Mouse (Mus musculus): ENCODE data around the gene Wdr70.

Wdr70 gene

DNA sequence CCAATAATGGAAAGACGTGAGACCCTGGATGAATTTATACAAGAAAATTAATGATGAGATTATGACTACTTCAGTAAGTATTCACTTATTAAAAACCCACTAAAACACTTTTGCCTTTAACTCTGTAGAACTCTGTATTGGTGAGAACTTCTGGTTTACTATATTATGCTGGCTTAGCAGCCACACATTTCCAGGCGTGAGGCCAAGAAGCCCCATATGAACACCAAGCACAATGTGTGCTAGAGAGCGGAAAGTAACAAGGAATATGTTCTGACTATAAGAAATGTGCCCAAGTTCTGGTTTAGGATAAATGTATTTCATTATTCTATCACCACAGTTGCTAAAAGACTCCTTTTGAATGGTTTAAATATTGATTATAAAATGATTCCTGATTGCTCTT is 68.4 kb downstream of the Wdr70 start:
- DNase-seq (ENCODE audit: low spot score): no peak

- no peak for DNase-seq (ENCODE audit: low spot score)
These were observed 71.5 kb downstream of the Wdr70 start for GRCm38 (mm10) chr15:8027503-8027902.

DNA sequence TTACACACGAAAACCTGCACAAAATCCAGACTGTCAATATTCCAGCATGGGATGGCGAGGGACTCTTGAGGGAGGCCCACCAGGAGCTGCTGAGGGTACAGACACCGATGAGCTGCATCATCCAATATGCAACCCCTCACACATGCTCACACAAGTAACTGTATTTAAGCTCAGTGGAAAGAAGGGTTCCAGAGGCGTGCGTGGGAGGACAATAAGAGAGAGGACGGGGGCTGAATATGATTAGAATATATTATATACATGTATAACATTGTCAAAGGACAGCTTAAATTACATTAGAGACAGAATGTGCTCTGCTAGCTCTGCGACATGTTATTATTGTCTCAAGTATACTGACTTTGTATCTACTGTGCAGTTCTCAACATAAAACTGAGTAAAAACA is 87.6 kb downstream of the Wdr70 start:
- no peak for DNase-seq (ENCODE audit: low spot score)

DNA sequence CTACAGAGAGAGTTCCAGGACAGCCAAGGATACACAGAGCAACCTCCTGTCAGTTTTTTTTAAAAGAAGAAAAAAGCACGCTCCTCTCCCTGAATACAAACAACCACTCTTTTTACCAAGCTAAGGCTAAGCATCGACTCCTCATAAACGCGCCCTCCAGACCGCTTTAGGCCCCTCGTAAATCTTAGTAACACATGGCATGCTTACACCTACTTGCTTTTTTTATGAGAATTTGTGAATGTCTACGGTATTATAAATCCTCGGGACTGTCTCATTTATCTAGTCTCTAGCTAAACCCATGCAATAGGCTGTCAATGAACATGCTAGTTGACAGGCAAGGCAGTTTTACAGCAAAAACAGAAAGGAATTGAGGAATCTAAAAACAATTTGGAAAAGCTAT is 91.6 kb downstream of the Wdr70 start:
- no peak for DNase-seq (ENCODE audit: low spot score)

DNA sequence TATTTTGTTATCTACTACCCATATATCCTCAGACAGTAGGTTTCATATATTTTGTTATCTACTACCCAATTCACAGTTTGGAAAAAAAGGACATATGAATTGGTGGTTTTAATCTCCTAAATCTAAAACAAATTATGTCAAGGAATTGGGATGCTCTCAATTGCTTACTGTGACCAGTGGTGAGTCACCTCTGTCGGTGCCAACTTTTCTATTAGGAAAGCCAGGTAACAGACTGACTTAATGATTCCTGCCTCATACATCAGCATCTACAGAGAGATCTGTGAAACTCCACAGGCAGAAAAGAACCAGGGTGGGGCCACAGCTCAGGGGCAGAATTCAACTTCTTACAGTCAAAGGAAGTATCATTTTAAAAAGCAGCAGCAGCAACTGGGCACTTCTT is 93.0 kb downstream of the Wdr70 start:
- no peak for DNase-seq (ENCODE audit: low spot score)

DNA sequence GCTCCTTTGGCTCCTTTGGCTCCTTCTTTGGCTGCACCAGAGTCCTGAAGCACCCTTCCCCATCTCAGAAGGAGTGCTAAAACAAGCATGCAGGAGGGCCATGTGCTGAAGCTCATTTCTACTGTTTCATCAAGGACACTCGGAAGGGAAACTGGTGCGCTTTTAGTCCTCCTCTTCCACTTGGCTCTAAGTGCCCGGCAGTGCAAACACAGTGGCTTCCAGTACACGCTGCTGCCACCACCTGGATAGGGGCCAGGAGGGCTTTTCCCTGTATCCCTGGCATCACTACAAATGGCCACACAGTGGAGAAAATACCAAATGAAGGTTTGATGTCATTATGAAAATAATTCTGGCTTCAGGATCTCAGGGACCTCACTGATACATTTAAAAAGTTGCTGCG is 93.5 kb downstream of the Wdr70 start:
- DNase-seq (ENCODE audit: low spot score): no peak

- DNase-seq (ENCODE audit: low spot score): no peak
These were observed 95.2 kb downstream of the Wdr70 start for GRCm38 (mm10) chr15:8003789-8004188.

- no peak for DNase-seq (ENCODE audit: low spot score)
These were observed 100.0 kb downstream of the Wdr70 start for GRCm38 (mm10) chr15:7998843-7999546.

DNA sequence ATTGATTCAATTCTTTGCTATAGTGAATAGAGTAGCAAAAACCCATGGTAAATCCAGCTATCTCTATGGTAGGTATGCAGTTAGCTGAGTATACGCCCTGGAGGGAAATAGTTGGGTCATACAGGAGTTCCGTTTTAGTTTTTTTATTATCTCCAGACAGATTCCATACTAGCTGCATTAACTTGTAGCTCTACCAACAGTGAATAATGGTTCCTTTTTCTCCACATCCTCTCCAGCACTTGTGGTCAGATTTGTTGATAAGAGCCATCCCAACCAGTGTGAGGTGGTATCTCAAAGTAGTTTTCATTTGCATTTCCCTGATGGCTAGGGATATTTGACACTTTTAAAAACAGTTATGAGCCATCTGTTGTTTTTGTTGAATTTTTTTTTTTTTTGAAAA is 100.9 kb downstream of the Wdr70 start:
- DNase-seq (ENCODE audit: low spot score): no peak

- DNase-seq (ENCODE audit: low spot score): no peak
These were observed 105.3 kb downstream of the Wdr70 start for GRCm38 (mm10) chr15:7993721-7994120.

GRCm38 (mm10) chr15:7990101-7990500 is 108.9 kb downstream of the Wdr70 start:
- no peak for DNase-seq (ENCODE audit: low spot score)

- DNase-seq (ENCODE audit: low spot score): no peak
These were observed 111.6 kb downstream of the Wdr70 start for GRCm38 (mm10) chr15:7987374-7987773.

- DNase-seq (ENCODE audit: low spot score): no peak
These were observed 112.7 kb downstream of the Wdr70 start for GRCm38 (mm10) chr15:7986274-7986673.

DNA sequence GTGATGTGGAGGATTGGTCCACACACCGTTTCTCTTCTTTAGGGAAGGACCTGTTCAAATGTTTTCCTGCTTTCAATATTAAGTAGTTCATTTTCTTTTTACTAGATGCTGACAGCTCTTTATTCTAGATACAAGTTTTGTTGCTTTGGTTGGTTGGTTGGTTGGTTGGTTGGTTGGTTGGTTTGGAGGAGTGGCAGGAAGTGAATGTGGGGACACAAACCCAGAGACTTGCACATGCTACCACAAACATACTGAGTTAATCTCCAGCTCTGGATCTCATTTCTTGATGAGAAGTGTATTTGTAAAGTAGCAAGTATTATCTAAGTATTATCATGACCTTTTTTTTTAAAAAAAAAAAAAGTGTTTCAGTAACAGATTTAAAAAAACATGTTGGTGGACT is 120.4 kb downstream of the Wdr70 start:
- no peak for DNase-seq (ENCODE audit: low spot score)

GRCm38 (mm10) chr15:7976775-7977174 is 122.2 kb downstream of the Wdr70 start:
- DNase-seq (ENCODE audit: low spot score): no peak

DNA sequence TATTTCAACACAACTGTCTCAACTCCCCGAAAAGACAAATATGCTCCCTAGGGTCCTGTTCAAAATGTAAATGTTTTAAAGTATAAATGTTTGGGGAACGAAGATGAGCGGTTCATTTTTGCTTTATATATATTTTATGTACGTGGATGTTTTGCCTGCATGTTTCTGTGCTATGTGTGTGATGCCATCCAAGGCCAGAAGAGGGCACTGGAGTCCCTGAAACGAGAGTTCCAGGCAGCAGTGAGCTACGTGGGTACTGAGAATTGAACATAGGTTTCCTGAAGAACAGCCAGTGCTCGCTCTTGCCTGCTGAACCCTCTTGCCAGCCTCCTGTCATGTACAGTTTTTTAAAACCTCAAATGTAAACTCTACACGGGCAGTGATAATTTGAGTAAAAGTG is 124.6 kb downstream of the Wdr70 start:
- no peak for DNase-seq (ENCODE audit: low spot score)

- no peak for DNase-seq (ENCODE audit: low spot score)
These were observed 126.5 kb downstream of the Wdr70 start for GRCm38 (mm10) chr15:7972528-7972927.

DNA sequence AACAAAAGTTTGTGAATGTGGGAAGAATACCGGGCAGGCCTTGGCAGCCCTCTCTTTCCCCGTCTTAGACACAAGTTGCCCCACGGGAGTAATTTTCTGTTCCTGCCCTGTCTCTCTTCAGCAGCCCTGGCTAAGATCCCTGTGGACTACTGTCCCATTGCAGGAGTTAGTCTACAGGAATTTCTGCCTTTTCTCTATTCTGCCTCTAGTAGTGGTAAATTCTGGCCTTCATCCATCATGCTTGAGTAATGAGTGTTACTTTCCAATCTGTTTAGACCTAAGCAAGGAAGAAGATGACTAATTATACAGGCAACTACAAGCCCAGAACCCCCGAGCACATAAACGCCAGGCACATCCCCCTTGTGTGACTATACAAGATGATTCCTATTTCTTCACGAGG is 136.2 kb downstream of the Wdr70 start:
- no peak for DNase-seq (ENCODE audit: low spot score)

- DNase-seq (ENCODE audit: low spot score): no peak
These were observed 137.5 kb downstream of the Wdr70 start for GRCm38 (mm10) chr15:7961489-7961888.

DNA sequence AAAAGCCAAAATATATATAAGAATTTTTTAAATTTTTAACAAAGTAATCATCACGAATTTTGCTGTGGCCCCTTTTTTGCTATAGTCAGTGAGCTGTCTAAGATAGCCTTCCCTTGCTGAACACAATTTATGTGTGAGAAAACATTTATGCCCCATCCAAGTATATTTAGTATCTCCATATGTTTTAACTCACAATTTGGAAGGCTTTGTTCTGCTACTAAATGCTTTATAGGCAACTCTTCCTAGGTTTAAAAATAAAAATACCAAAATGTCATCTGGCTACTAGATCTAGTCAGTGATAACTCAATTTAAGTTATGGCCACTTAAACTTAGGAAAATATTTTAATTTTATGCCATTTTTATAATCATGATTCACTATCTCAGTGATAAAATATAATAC is 142.1 kb downstream of the Wdr70 start:
- DNase-seq (ENCODE audit: low spot score): no peak

- no peak for DNase-seq (ENCODE audit: low spot score)
These were observed 148.4 kb downstream of the Wdr70 start for GRCm38 (mm10) chr15:7950561-7950960.

- no peak for DNase-seq (ENCODE audit: low spot score)
These were observed 157.3 kb downstream of the Wdr70 start for GRCm38 (mm10) chr15:7941690-7942089.

- DNase-seq (ENCODE audit: low spot score): no peak
These were observed 163.3 kb downstream of the Wdr70 start for GRCm38 (mm10) chr15:7935571-7936165.

DNA sequence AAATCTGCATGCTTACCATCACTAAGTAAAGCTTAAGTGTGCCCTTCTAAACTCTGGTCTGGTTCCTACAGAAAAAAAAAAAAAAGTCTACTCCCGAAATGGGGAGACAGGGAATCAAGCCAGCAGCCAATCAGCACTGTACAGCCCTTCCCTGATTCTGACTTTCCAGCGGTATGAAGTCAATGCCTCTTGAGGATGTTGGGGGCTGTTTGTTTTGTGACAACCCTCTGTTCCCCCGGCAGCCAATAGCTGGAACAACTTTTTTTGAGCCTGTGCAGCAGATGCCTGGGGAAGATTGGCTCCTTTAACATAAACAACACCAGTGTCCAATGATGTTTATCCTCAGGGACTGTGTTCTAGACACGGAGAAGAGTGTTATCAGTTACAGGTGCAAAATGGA is 164.4 kb downstream of the Wdr70 start:
- DNase-seq (ENCODE audit: low spot score): no peak
